Mouse (Mus musculus) megakaryocyte, embryonic 14.5 days (primary cell): Measurements from ENCODE around the gene Gm5169.
"Not testable (repeated sequence)": the region's sequence is repeated elsewhere in the genome, so short reads cannot be mapped to it uniquely, and the experiment has no call there.

ENCODE experiments used
- FLI1 ChIP-seq: IDR thresholded peaks from 2 replicates; pipeline ENCODE4 v1.6.1; 2012; ENCODE audit warnings: low read length, inconsistent platforms, mixed read lengths
- GATA1 ChIP-seq: IDR thresholded peaks from 3 replicates; pipeline ENCODE4 v1.6.1; 2012; ENCODE audit warnings: mixed read lengths, low read length, inconsistent platforms, borderline replicate concordance

DNA sequence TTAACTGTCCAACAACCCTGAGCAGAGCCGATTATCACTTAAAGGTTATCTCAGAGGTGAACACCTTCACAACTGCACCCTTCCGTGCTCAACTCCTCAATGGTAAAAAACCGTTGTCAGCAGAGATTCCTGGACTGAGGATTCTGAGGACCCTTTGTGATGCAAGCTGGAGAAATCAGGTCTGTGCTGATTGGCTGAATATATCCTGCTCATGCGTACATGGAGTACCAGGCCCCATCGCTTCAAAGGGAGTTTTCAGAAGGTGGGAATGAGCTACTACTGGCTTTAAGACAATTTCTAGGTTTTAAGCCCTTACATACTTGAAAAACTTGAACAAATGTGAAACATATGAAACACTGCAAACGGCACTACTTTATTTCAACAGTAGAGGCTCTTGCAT, at the start of gene Gm5169:
- not testable (repeated sequence) for TF ChIP-seq GATA1, FLI1
